Mouse (Mus musculus) kidney, postnatal 14 days (tissue): ENCODE measurements around the gene Gm39115.

Experiments used
- DNase-seq: peaks from one replicate; pipeline ENCODE4 v3.0.0; 2022; ENCODE audit warnings: mixed read lengths

Gene Gm39115

GRCm38 (mm10) chr7:142095183-142095931, 40.5 kb downstream of the Gm39115 start, which contains the start of gene Dusp8:
Gene Dusp8 (minus strand): TSS chr7:142095843.
- DNase-seq: peak; percentile 91

GRCm38 (mm10) chr7:142094301-142095143, 41.3 kb downstream of the Gm39115 start:
- DNase-seq: no peak

GRCm38 (mm10) chr7:142093696-142094240, 42.1 kb downstream of the Gm39115 start:
- DNase-seq: no peak

- no peak for DNase-seq
Observed at GRCm38 (mm10) chr7:142092991-142093390, 42.8 kb downstream of the Gm39115 start.

- DNase-seq: no peak
Observed at GRCm38 (mm10) chr7:142091848-142092247, 44.0 kb downstream of the Gm39115 start.

- no peak for DNase-seq
Observed at GRCm38 (mm10) chr7:142089648-142090447, 46.0 kb downstream of the Gm39115 start.

GRCm38 (mm10) chr7:142088886-142089285, 46.9 kb downstream of the Gm39115 start:
- DNase-seq: no peak

- no peak for DNase-seq
Observed at GRCm38 (mm10) chr7:142087069-142087652, 48.7 kb downstream of the Gm39115 start.

- no peak for DNase-seq
Observed at GRCm38 (mm10) chr7:142086159-142086905, 49.5 kb downstream of the Gm39115 start.
